Mouse (Mus musculus) lung, postnatal 0 days (tissue): Measurements from ENCODE around the gene Kantr.

ENCODE experiments used
- CTCF ChIP-seq: IDR thresholded peaks from 2 replicates; pipeline ENCODE4 v1.5.1; 2016; ENCODE audit warnings: antibody characterized with exemption, mild to moderate bottlenecking
- EP300 ChIP-seq: IDR thresholded peaks from 2 replicates; pipeline ENCODE4 v1.6.1; 2016; ENCODE audit warnings: antibody characterized with exemption, mild to moderate bottlenecking, control low read depth

- TF ChIP-seq CTCF (no peak), EP300 (no peak)
Observed at GRCm38 (mm10) chrX:152271189-152271588, 56.1 kb downstream of the Kantr start.
